ENCODE assay signal across 24 mouse cellular contexts in genomic region chr8:126135573-126135972, GRCm38 (mm10).
DNase-seq lines count a peak whose midpoint lies in the region; ATAC-seq lines count a peak whose summit lies in the region.
"Had no signal": no experiment of that assay in that cellular context is flagged by ENCODE, and none has a peak within 500 bp of the region (broad histone marks: within the 10 kb centered on the region; RNA-seq: fewer than 3 reads in every experiment).

No protein-coding gene starts in this region.

- no peak overlapping the region for H3K27ac ChIP-seq in intestine, embryonic 14.5 days (ENCODE audit: low read depth)
- no peak overlapping the region for H3K27ac ChIP-seq in intestine, embryonic 15.5 days
- H3K27ac ChIP-seq in lung, embryonic 15.5 days, result peak overlapping the region; percentile 53
- H3K27ac ChIP-seq in stomach, embryonic 16.5 days (ENCODE audit: low read length), result no peak overlapping the region
- H3K27ac ChIP-seq: embryonic facial prominence, embryonic 12.5 days; forebrain, embryonic 12.5 days; heart, adult 2 months; heart, embryonic 15.5 days; hindbrain, embryonic 10.5 days; hindbrain, embryonic 14.5 days had no signal

- H3K4me1 ChIP-seq in intestine, embryonic 14.5 days (replicated peaks; ENCODE audit: control insufficient read depth, insufficient read depth, low read length), result peaks cover 10% of the 10 kb centered on the region; the same call in 1 of the 2 replicates
- H3K4me1 ChIP-seq in intestine, embryonic 15.5 days (replicated peaks), result peaks cover 13% of the 10 kb centered on the region; the same call in 1 of the 2 replicates
- H3K4me1 ChIP-seq in lung, embryonic 15.5 days, result peaks cover 21% of the 10 kb centered on the region
- H3K4me1 ChIP-seq in stomach, embryonic 16.5 days (ENCODE audit: control insufficient read depth, insufficient read depth, low read length), result peaks cover 9% of the 10 kb centered on the region

- peaks cover 32% of the 10 kb centered on the region for H3K27me3 ChIP-seq in intestine, embryonic 14.5 days (replicated peaks; ENCODE audit: control insufficient read depth, insufficient read depth, low read length)
- H3K27me3 ChIP-seq in intestine, embryonic 15.5 days (replicated peaks), result peaks cover 17% of the 10 kb centered on the region
- H3K27me3 ChIP-seq in lung, embryonic 15.5 days, result peaks cover 31% of the 10 kb centered on the region
- H3K27me3 ChIP-seq in stomach, embryonic 16.5 days (ENCODE audit: control insufficient read depth, insufficient read depth, low read length), result peaks cover 20% of the 10 kb centered on the region

- H3K4me2 ChIP-seq in intestine, embryonic 14.5 days (ENCODE audit: low read length), result 0 out of 2 replicates have a peak overlapping the region, but pooled peaks have one; percentile 13
- no peak overlapping the region for H3K4me2 ChIP-seq in intestine, embryonic 15.5 days (replicated peaks)
- peak overlapping the region; percentile 23; the same call in 1 of the 2 replicates for H3K4me2 ChIP-seq in lung, embryonic 15.5 days
- H3K4me2 ChIP-seq in stomach, embryonic 16.5 days (ENCODE audit: low read depth, low read length), result 0 out of 2 replicates have a peak overlapping the region, but pooled peaks have one; percentile 6
- H3K4me2 ChIP-seq: embryonic facial prominence, embryonic 12.5 days; forebrain, embryonic 12.5 days; heart, embryonic 11.5 days; heart, embryonic 15.5 days; hindbrain, embryonic 14.5 days had no signal

- intact Hi-C loops in heart, postnatal 25 days (cut with DNase I), result no loop called here

- H3K9ac ChIP-seq in intestine, embryonic 14.5 days (ENCODE audit: low read length), result no peak overlapping the region
- no peak overlapping the region for H3K9ac ChIP-seq in intestine, embryonic 15.5 days
- H3K9ac ChIP-seq in lung, embryonic 15.5 days, result no peak overlapping the region
- H3K9ac ChIP-seq in stomach, embryonic 16.5 days (ENCODE audit: low read length), result no peak overlapping the region
- H3K9ac ChIP-seq: embryonic facial prominence, embryonic 12.5 days; forebrain, embryonic 12.5 days; heart, embryonic 15.5 days; hindbrain, embryonic 14.5 days had no signal

- no peaks in the 10 kb centered on the region for H3K36me3 ChIP-seq in intestine, embryonic 14.5 days (ENCODE audit: control insufficient read depth, insufficient read depth, low read length)
- no peaks in the 10 kb centered on the region for H3K36me3 ChIP-seq in intestine, embryonic 15.5 days
- no peaks in the 10 kb centered on the region for H3K36me3 ChIP-seq in lung, embryonic 15.5 days
- no peaks in the 10 kb centered on the region for H3K36me3 ChIP-seq in stomach, embryonic 16.5 days (ENCODE audit: control insufficient read depth, insufficient read depth, low read length)
- H3K36me3 ChIP-seq: embryonic facial prominence, embryonic 12.5 days; forebrain, embryonic 12.5 days; G1E; heart, embryonic 15.5 days; hindbrain, embryonic 10.5 days had no signal

- 59% methylated on average over 3 of the region's 3 CpGs for WGBS in intestine, embryonic 14.5 days
- WGBS in intestine, embryonic 15.5 days, result 66% methylated on average over 3 of the region's 3 CpGs
- WGBS in lung, embryonic 15.5 days, result 61% methylated on average over 3 of the region's 3 CpGs
- 60% methylated on average over 3 of the region's 3 CpGs for WGBS in stomach, embryonic 16.5 days

- no peak for DNase-seq in intestine, embryonic 14.5 days (ENCODE audit: low spot score)
- DNase-seq in lung, postnatal 25 days (ENCODE audit: low spot score), result peak; percentile 57
- DNase-seq in heart, postnatal 25 days (ENCODE audit: low spot score), result no peak
- DNase-seq in cerebellum, adult 11 months, result no peak
- DNase-seq in gastrocnemius, adult 18-20 months (ENCODE audit: low spot score), result no peak
- DNase-seq: adrenal gland, adult 8-10 months; adrenal gland, postnatal 36 days; B cell, adult 2 months; cerebellum, adult 8-10 months; cerebellum, postnatal 14 days; gastrocnemius, postnatal 14 days; heart, adult 2 months; heart, postnatal 14 days had no signal

- ATAC-seq in intestine, embryonic 14.5 days (replicated peaks; ENCODE audit: low FRiP score, low TSS enrichment, low read depth), result 0 out of 2 replicates have a peak, but pooled peaks have one; percentile 47
- ATAC-seq in intestine, embryonic 15.5 days, result no peak
- peak; percentile 67; the same call in 1 of the 2 replicates for ATAC-seq in lung, embryonic 15.5 days (ENCODE audit: borderline replicate concordance, extremely low read depth, low FRiP score, low TSS enrichment)
- ATAC-seq in stomach, embryonic 16.5 days (ENCODE audit: insufficient read depth, low FRiP score), result peak; percentile 72; the same call in 1 of the 2 replicates
- ATAC-seq: CD4-positive, CD25-positive, alpha-beta regulatory T cell, adult 4 months had no signal

- no peak overlapping the region for H3K4me3 ChIP-seq in intestine, embryonic 14.5 days (ENCODE audit: low read depth, low read length)
- no peak overlapping the region for H3K4me3 ChIP-seq in intestine, embryonic 15.5 days (replicated peaks)
- no peak overlapping the region for H3K4me3 ChIP-seq in lung, embryonic 15.5 days
- H3K4me3 ChIP-seq in stomach, embryonic 16.5 days (replicated peaks; ENCODE audit: low read length), result no peak overlapping the region
- H3K4me3 ChIP-seq: embryonic facial prominence, embryonic 12.5 days; forebrain, embryonic 12.5 days; heart, adult 2 months; heart, embryonic 15.5 days; hindbrain, embryonic 10.5 days had no signal

- H3K9me3 ChIP-seq in intestine, embryonic 14.5 days (ENCODE audit: control insufficient read depth, low read length), result no peaks in the 10 kb centered on the region
- H3K9me3 ChIP-seq in intestine, embryonic 15.5 days, result no peaks in the 10 kb centered on the region
- no peaks in the 10 kb centered on the region for H3K9me3 ChIP-seq in lung, embryonic 15.5 days
- no peaks in the 10 kb centered on the region for H3K9me3 ChIP-seq in stomach, embryonic 16.5 days (replicated peaks; ENCODE audit: control insufficient read depth, low read length)
- H3K9me3 ChIP-seq: embryonic facial prominence, embryonic 12.5 days; forebrain, embryonic 12.5 days; heart, embryonic 15.5 days; hindbrain, embryonic 10.5 days had no signal
